Mouse (Mus musculus): Measurements from ENCODE around the gene Sema4b.

Gene Sema4b

GRCm38 (mm10) chr7:80267764-80268163, 81.1 kb downstream of the Sema4b start:
- no peak for DNase-seq (ENCODE audit: low spot score in 2 of 2)

DNA sequence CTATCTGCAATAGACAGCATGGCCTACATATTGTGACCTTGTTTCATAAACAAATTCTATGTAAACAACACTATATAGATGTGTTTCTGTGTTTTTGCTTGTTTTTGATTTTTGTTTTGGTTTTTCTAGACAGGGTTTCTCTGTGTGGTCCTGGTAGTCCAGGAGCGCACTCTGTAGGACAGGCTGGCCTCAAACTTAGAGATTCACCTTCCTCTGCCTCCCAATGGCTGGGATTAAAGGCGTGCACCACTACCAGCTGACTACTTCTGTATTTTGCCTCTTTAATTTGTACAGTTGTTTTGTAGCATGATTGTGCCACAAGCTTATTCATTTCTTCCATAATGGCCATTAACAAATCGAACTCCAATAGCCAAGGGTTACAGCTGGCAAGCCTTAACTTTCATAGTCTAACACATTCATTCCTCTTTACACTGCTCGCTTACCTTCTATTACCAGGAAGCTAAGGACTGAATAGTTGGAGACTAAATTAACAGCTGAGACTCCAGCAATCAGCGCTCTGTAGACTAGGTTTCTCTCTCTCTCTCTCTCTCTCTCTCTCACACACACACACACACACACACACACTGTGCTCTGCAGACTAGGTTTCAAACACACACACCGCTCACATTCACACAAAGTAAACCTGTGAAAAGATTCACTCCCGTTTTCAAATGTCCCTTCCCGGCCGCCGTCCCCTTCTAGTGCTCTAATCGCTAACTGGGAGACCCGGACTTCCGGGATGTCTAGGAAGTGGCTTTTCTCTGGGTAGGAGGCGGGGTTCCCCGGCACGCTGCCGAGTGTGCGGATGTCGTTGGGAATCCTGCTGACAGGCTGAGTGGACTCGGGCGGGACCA, 82.5 kb downstream of the Sema4b start, which contains the start of gene Vps33b:
TSS of gene Vps33b (plus strand) at position 753 of the 854 bp plus-strand sequence.
- peak; percentile 90 to 97 for DNase-seq (ENCODE audit: low spot score in 2 of 2)

GRCm38 (mm10) chr7:80269751-80270255, 83.2 kb downstream of the Sema4b start:
- peak in 1 of 2 experiments; percentile 48 for DNase-seq (ENCODE audit: low spot score in 2 of 2)

DNA sequence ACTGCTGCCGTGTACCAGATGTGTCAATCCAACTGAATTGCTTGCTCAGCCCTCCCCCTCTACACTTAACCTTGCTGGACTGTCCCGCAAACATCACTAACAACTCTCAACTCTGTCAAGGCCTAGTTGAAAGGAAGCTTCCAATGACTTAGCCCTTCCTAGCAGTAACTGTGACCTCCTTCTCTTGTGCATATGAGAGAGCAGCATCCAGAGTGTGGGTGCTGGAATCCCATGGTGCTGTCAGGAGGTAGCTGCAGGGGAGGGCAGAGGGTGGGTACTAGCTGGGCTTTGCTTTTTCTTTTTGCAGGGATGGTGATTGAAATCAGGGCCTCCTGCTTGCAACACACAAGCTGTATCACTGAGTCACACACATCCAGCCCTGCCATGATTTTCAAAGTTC, 86.8 kb downstream of the Sema4b start:
- DNase-seq (ENCODE audit: low spot score in 2 of 2): no peak

Data from spleen, postnatal 10 days (tissue).